Mouse (Mus musculus): ENCODE measurements around the gene Prr14l.

- TF ChIP-seq CTCF (IDR thresholded peaks at IDR 0.05; ENCODE audit: borderline replicate concordance, control insufficient read depth, extremely low read depth, insufficient read depth, low read length, poor library complexity) = no peak
- TF ChIP-seq POLR2A (IDR thresholded peaks at IDR 0.05; ENCODE audit: control insufficient read depth, extremely low read depth, insufficient read depth, low read length, poor library complexity) = no peak
These were observed 69.3 kb downstream of the Prr14l start for GRCm38 (mm10) chr5:32784726-32785125.
